Mouse (Mus musculus) stomach, postnatal 0 days (tissue): ENCODE measurements around the gene Alkbh1.

Source experiments
- CTCF ChIP-seq: IDR thresholded peaks from 2 replicates; pipeline ENCODE4 v1.5.1; 2016; ENCODE audit warnings: antibody characterized with exemption, low read depth, mild to moderate bottlenecking, moderate library complexity
- EP300 ChIP-seq: optimal IDR thresholded peaks from 2 replicates; pipeline ENCODE3; 2016; ENCODE audit warnings: antibody characterized with exemption

- TF ChIP-seq CTCF (no peak), EP300 (no peak)
Measured at GRCm38 (mm10) chr12:87415358-87415757, 28.5 kb downstream of the Alkbh1 start.
